Mouse (Mus musculus) spleen, postnatal 4 days (tissue): ENCODE measurements around the gene Fmr1.
"Not testable (repeated sequence)": the region's sequence is repeated elsewhere in the genome, so short reads cannot be mapped to it uniquely, and the experiment has no call there.

Experiments used
- DNase-seq, 2 experiments: peaks; one replicate each; pipeline ENCODE4 v3.0.0; 2022; ENCODE audit warnings: low spot score in 2 of 2

Fmr1 gene

DNA sequence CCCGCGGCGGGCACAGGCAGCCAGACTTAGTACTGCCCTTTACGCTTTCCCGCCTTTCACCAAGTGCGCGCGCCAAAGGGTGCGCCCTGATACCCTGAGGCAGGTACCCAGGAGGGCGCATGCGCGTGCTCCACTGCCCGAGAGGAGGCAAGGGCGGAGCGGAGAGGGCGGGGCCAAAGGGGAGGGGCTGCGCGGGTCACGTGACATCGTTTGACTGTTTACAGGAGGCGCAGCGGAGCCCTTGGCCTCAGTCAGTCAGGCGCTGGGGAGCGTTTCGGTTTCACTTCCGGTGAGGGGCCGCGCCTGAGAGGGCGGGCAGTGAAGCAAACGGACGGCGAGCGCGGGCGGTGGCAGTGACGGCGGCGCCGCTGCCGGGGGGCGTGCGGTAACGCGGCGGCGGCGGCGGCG lies at the start of gene Fmr1:
Gene Fmr1, plus strand, starts transcription at position 209 of the 408 bp plus-strand sequence.
- DNase-seq, result peak; percentile 98 to 99

DNA sequence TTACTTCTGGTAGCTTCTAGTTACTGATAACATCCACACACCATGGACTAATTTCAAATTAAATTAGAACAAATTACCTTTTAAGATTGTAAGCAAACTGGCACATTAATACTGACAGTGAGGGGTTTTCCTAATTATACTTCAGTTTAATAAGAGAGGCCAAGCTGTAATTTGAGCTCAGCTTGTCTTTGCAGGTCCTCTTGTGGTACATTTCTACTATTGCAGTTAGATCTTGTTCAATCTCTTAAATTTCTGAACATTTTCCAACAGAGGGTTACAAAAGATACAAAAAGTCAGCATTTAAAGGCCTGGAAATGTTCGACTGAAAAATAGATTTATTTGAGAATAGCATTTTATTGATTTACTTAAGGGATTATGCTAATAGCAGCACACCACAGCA lies 36.7 kb upstream of the Fmr1 start:
- no peak for DNase-seq

DNA sequence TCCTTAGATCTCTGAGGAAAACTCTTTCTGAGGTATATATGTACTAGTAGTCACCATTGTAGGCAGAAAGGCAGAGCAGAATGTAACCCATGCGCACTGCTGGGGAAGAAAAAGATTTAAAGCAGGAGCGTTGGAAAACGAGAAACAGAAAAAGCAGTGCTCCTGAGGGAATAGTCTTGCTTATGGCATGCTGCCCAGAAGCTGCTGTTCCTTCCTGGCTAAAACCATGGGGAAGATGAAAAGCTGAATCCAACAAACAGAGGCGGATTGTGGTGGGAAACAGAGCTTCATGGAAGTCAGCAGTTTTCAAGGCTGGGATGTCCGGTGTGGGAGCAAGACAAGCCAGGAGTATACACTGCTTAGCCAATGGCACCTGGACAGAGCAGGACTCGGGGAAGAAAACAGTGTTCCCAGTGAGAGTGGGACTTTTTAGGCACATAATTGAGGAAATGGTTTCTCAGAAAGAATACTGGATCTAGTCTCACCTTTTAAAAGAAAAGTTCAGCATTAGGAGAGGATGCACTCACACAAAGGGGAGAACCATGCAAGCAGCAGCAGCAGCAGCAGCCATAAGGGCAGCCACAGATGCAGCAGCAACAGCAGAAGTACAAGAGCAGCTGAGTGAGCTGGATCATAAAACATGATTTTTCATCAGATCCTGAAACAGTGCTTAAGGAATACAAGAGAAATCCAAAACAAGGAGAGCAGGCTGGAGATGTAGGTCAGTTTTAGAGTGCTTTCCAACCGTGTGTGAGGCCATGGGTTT lies 33.0 kb upstream of the Fmr1 start:
- no peak for DNase-seq

DNA sequence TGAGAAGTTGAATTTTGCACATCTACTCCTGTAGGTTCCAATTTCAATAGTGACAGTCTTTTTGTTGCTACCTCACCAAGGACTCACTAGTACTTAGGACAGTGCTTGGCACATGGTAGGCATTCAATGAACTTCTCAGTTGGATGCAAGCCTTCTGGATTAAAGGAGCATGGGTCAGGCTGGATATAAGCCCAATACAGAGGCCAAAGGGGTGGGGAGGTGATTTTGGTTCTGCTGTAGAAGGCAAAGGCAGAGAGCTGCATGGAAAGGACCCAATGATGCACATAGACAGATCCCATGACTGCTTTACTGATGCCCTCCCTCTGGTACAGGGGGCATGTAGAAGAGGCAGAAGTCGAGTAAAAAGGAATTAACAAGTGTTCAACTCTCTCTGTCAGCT lies 833 bp upstream of the Fmr1 start:
- peak in 1 of 2 experiments; percentile 56 for DNase-seq

DNA sequence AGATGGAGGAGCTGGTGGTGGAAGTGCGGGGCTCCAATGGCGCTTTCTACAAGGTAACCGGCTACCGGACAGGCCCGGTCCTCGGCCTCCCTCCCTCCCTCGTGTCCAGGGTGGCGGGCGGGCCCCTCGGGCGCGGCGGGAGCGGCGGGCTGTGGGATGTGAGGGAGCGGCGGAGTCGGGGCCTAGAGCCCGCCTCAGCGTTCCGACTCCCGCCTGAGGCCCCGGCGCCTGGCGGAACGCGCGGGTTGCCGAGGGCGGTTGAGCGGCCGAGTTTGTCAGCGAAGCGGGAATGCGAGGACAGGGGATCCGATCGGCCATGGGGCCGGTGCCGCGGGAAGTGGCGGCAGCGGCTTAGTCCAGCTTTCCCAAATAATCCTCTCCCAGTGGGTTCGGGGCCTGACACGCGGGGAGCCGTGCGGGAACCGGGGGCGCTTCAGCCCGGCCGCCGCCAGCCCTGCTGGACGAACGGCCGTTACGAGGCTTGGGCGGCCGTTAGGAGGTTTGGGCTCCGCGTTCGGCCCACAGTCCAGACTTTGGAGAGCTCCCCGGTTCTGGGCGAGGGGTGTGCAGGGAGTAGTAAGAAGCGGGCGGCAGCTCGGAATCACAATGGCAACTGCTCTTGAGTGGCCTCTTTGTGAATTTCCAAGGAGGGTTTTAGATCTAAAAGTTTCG lies 610 bp downstream of the Fmr1 start:
- DNase-seq, result peak in 1 of 2 experiments; percentile 25

DNA sequence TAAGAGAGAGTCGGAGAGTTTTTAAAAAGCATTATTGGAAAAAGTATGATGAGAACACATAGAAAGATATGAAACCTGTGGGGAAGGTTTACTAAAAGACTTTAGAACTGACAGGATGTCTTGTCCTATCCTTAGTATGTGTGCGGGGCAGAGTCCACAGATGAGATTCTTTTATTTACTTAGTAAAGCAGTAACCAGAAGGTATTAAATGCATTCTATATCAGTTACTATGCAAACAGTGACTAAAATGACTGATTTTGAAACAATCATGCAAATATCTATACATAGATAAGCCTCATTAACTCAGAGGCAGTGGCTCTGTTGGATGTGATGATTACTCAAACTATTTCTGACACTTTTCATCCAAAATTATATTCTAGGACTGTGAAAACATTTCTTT lies 6.4 kb downstream of the Fmr1 start:
- no peak for DNase-seq

DNA sequence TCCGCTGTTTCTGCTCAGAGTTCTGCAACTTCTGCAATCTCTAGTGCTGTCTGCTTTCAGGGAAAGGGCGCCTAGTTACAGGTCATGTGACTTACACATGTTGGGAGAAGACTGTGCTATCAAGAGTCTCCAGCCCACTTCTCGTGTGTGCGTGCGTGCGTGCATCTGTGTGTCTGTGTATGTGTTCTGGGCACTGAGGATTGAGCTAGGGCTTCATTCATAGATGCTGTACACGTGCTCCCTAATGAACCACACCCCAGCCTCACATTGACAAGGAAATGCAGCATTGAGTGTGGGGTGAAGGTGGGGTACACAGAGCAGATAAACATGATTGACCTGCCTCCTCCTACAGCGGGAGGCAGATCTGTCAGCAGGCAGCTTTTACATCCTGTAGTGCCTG lies 13.6 kb downstream of the Fmr1 start:
- DNase-seq, result not testable (repeated sequence)

DNA sequence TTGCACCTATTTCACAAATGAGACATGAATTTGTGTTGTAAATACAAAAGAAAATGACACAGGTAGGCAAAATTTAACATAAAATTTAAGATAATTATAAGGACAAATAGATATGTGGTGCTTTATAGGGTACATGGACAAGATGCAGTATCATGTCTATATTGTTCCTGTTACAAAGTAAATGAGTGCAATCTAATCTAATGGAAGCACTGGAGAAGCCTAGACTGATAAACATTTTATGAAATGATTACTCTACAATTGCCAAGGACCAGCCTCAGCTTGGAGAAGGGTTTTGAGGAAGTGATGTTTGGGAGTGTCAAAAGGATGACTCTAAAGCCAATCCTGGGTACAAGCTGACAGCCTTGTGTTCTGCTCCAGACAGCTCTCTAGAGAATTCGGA lies 58.6 kb downstream of the Fmr1 start:
- DNase-seq, result no peak

DNA sequence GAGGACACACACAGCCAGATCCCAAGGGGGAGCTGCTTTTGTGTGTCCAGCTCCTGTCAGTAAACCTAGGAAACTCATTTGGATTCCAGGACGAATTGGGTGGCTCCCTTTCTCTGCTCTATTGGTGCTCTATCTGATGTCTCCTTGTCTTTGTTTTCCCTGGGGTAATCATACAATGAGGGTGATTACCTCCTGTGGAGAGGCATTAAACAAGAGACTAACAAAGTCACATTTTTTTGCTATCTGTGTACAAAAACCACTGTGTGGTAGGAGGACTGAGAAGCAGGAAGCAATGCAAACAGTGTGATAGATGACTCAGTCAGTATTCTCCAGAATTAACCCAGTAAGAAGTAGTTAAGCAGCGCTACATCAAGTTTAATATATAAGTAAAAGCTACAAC lies 61.7 kb downstream of the Fmr1 start:
- DNase-seq, result no peak

DNA sequence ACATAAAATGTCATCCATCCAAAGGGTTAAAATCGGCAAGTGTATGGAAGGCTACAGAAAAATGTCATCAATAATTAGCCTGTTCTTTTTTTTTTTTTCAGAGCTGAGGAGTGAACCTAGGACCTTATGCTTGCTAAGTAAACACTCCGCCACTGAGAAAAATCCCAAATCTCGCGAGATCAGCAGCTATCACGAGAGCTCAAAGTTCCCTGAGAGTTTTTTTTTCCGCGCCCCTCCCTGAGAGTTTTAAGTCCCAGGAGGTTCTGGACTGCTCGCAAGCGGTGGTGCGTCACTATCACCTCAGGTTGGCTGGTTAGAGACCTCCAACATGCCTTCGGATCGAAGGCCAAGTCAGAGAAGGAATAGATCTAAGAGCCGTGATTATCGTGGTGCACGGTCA lies 83.3 kb downstream of the Fmr1 start, which contains the start of gene Fmr1nb:
Gene Fmr1nb, plus strand, starts transcription at position 234 of the 400 bp plus-strand sequence.
- DNase-seq, result no peak
